Mouse (Mus musculus): ENCODE data around the gene Nim1k. TPM values are rescaled to one million over a fixed set of nuclear protein-coding genes. Genes with fewer than 3 reads are reported as not detected.

Gene Nim1k
- polyA plus RNA-seq, 1 experiment from 2014 or later: 0.76 TPM

GRCm38 (mm10) chr13:119768541-119768940 lies 12.9 kb upstream of the Nim1k start:
- Histone ChIP-seq H3K4me2 (ENCODE audit: low read length) (no peak overlapping the region), H3K9ac (ENCODE audit: low read length) (no peak overlapping the region), H3K4me1 (replicated peaks; ENCODE audit: control insufficient read depth, insufficient read depth, low read length) (no peaks in the 10 kb centered on the region), H3K36me3 (ENCODE audit: control insufficient read depth, insufficient read depth, low read length) (peaks cover 84% of the 10 kb centered on the region), H3K9me3 (ENCODE audit: control insufficient read depth, low read length) (no peaks in the 10 kb centered on the region), H3K4me3 (ENCODE audit: low read depth, low read length) (no peak overlapping the region), H3K27me3 (replicated peaks; ENCODE audit: control insufficient read depth, insufficient read depth, low read length) (no peaks in the 10 kb centered on the region), H3K27ac (ENCODE audit: low read depth) (no peak overlapping the region)
- WGBS: 87% methylated on average over 6 of the region's 6 CpGs
- ATAC-seq (replicated peaks; ENCODE audit: low FRiP score, low TSS enrichment, low read depth) (no peak), DNase-seq (ENCODE audit: low spot score) (no peak)

- no peak for DNase-seq (ENCODE audit: low spot score)
- 93% methylated on average over 7 of the region's 7 CpGs for whole genome bisulfite sequencing
- no peaks in the 10 kb centered on the region for H3K27me3 ChIP-seq (replicated peaks; ENCODE audit: control insufficient read depth, insufficient read depth, low read length)
- no peak overlapping the region for H3K27ac ChIP-seq (ENCODE audit: low read depth)
- no peak overlapping the region for H3K9ac ChIP-seq (ENCODE audit: low read length)
- H3K4me3 ChIP-seq (ENCODE audit: low read depth, low read length): no peak overlapping the region
- no peaks in the 10 kb centered on the region for H3K9me3 ChIP-seq (ENCODE audit: control insufficient read depth, low read length)
- H3K36me3 ChIP-seq (ENCODE audit: control insufficient read depth, insufficient read depth, low read length): peaks cover 65% of the 10 kb centered on the region
- ATAC-seq (replicated peaks; ENCODE audit: low FRiP score, low TSS enrichment, low read depth): no peak
- H3K4me2 ChIP-seq (ENCODE audit: low read length): no peak overlapping the region
- H3K4me1 ChIP-seq (replicated peaks; ENCODE audit: control insufficient read depth, insufficient read depth, low read length): no peaks in the 10 kb centered on the region
Measured at GRCm38 (mm10) chr13:119766480-119766879, 10.8 kb upstream of the Nim1k start.

GRCm38 (mm10) chr13:119756831-119757230 lies 1.1 kb upstream of the Nim1k start:
- H3K4me3 ChIP-seq (ENCODE audit: low read depth, low read length): 0 out of 2 replicates have a peak overlapping the region, but pooled peaks have one; percentile 52

GRCm38 (mm10) chr13:119755141-119755547 lies 538 bp downstream of the Nim1k start:
- H3K9ac ChIP-seq (ENCODE audit: low read length): peak overlapping the region; percentile 61
- H3K36me3 ChIP-seq (ENCODE audit: control insufficient read depth, insufficient read depth, low read length): no peaks in the 10 kb centered on the region
- peak overlapping the region; percentile 98 for H3K4me2 ChIP-seq (ENCODE audit: low read length)
- WGBS: under 1% methylated on average over 16 of the region's 16 CpGs
- ATAC-seq (replicated peaks; ENCODE audit: low FRiP score, low TSS enrichment, low read depth) (peak; percentile 55), DNase-seq (ENCODE audit: low spot score) (no peak)
- H3K27me3 ChIP-seq (replicated peaks; ENCODE audit: control insufficient read depth, insufficient read depth, low read length): no peaks in the 10 kb centered on the region
- H3K27ac ChIP-seq (ENCODE audit: low read depth): no peak overlapping the region
- H3K9me3 ChIP-seq (ENCODE audit: control insufficient read depth, low read length): no peaks in the 10 kb centered on the region
- peak overlapping the region; percentile 52 for H3K4me3 ChIP-seq (ENCODE audit: low read depth, low read length)
- no peaks in the 10 kb centered on the region; the same call in 1 of the 2 replicates for H3K4me1 ChIP-seq (replicated peaks; ENCODE audit: control insufficient read depth, insufficient read depth, low read length)

More at GRCm38 (mm10) chr13:119756831-119757230, 1.1 kb upstream of the Nim1k start:
- H3K36me3 ChIP-seq (ENCODE audit: control insufficient read depth, insufficient read depth, low read length): peaks cover 9% of the 10 kb centered on the region
- H3K27ac ChIP-seq (ENCODE audit: low read depth): no peak overlapping the region
- no peaks in the 10 kb centered on the region for H3K27me3 ChIP-seq (replicated peaks; ENCODE audit: control insufficient read depth, insufficient read depth, low read length)
- no peaks in the 10 kb centered on the region for H3K9me3 ChIP-seq (ENCODE audit: control insufficient read depth, low read length)
- DNase-seq (ENCODE audit: low spot score) (no peak), ATAC-seq (replicated peaks; ENCODE audit: low FRiP score, low TSS enrichment, low read depth) (no peak)
- WGBS: 34% methylated on average over 5 of the region's 5 CpGs
- H3K4me1 ChIP-seq (replicated peaks; ENCODE audit: control insufficient read depth, insufficient read depth, low read length): no peaks in the 10 kb centered on the region; the same call in 1 of the 2 replicates
- no peak overlapping the region for H3K9ac ChIP-seq (ENCODE audit: low read length)
- no peak overlapping the region for H3K4me2 ChIP-seq (ENCODE audit: low read length)

- Histone ChIP-seq H3K9me3 (ENCODE audit: control insufficient read depth, low read length) (no peaks in the 10 kb centered on the region), H3K4me2 (ENCODE audit: low read length) (peak overlapping the region; percentile 98), H3K9ac (ENCODE audit: low read length) (no peak overlapping the region), H3K27me3 (replicated peaks; ENCODE audit: control insufficient read depth, insufficient read depth, low read length) (no peaks in the 10 kb centered on the region), H3K27ac (ENCODE audit: low read depth) (no peak overlapping the region), H3K36me3 (ENCODE audit: control insufficient read depth, insufficient read depth, low read length) (no peaks in the 10 kb centered on the region), H3K4me1 (replicated peaks; ENCODE audit: control insufficient read depth, insufficient read depth, low read length) (no peaks in the 10 kb centered on the region; the same call in 1 of the 2 replicates), H3K4me3 (ENCODE audit: low read depth, low read length) (no peak overlapping the region)
- WGBS: 24% methylated on average over 3 of the region's 3 CpGs
- ATAC-seq (replicated peaks; ENCODE audit: low FRiP score, low TSS enrichment, low read depth) (no peak), DNase-seq (ENCODE audit: low spot score) (no peak)
Measured at GRCm38 (mm10) chr13:119754635-119755020, 1.1 kb downstream of the Nim1k start.

GRCm38 (mm10) chr13:119753859-119754634 lies 1.6 kb downstream of the Nim1k start:
- no peak overlapping the region for H3K9ac ChIP-seq (ENCODE audit: low read length)
- no peak overlapping the region for H3K4me3 ChIP-seq (ENCODE audit: low read depth, low read length)
- no peak overlapping the region for H3K4me2 ChIP-seq (ENCODE audit: low read length)
- no peaks in the 10 kb centered on the region for H3K36me3 ChIP-seq (ENCODE audit: control insufficient read depth, insufficient read depth, low read length)
- WGBS: 59% methylated on average over 9 of the region's 9 CpGs
- no peaks in the 10 kb centered on the region for H3K27me3 ChIP-seq (replicated peaks; ENCODE audit: control insufficient read depth, insufficient read depth, low read length)
- ATAC-seq (replicated peaks; ENCODE audit: low FRiP score, low TSS enrichment, low read depth) (no peak), DNase-seq (ENCODE audit: low spot score) (peak; percentile 46)
- no peaks in the 10 kb centered on the region for H3K9me3 ChIP-seq (ENCODE audit: control insufficient read depth, low read length)
- no peak overlapping the region for H3K27ac ChIP-seq (ENCODE audit: low read depth)
- no peaks in the 10 kb centered on the region; the same call in 1 of the 2 replicates for H3K4me1 ChIP-seq (replicated peaks; ENCODE audit: control insufficient read depth, insufficient read depth, low read length)

- 86% methylated on average over 4 of the region's 4 CpGs for WGBS
- Histone ChIP-seq H3K36me3 (ENCODE audit: control insufficient read depth, insufficient read depth, low read length) (no peaks in the 10 kb centered on the region), H3K9me3 (ENCODE audit: control insufficient read depth, low read length) (no peaks in the 10 kb centered on the region), H3K27me3 (replicated peaks; ENCODE audit: control insufficient read depth, insufficient read depth, low read length) (no peaks in the 10 kb centered on the region), H3K27ac (ENCODE audit: low read depth) (no peak overlapping the region), H3K4me2 (ENCODE audit: low read length) (no peak overlapping the region), H3K9ac (ENCODE audit: low read length) (no peak overlapping the region), H3K4me3 (ENCODE audit: low read depth, low read length) (no peak overlapping the region), H3K4me1 (replicated peaks; ENCODE audit: control insufficient read depth, insufficient read depth, low read length) (no peaks in the 10 kb centered on the region)
- ATAC-seq (replicated peaks; ENCODE audit: low FRiP score, low TSS enrichment, low read depth) (no peak), DNase-seq (ENCODE audit: low spot score) (no peak)
Measured at GRCm38 (mm10) chr13:119746930-119747329, 8.8 kb downstream of the Nim1k start.

- Histone ChIP-seq H3K4me1 (replicated peaks; ENCODE audit: control insufficient read depth, insufficient read depth, low read length) (no peaks in the 10 kb centered on the region), H3K4me3 (ENCODE audit: low read depth, low read length) (no peak overlapping the region), H3K9ac (ENCODE audit: low read length) (no peak overlapping the region), H3K27me3 (replicated peaks; ENCODE audit: control insufficient read depth, insufficient read depth, low read length) (no peaks in the 10 kb centered on the region), H3K4me2 (ENCODE audit: low read length) (no peak overlapping the region), H3K9me3 (ENCODE audit: control insufficient read depth, low read length) (no peaks in the 10 kb centered on the region), H3K36me3 (ENCODE audit: control insufficient read depth, insufficient read depth, low read length) (no peaks in the 10 kb centered on the region), H3K27ac (ENCODE audit: low read depth) (no peak overlapping the region)
- ATAC-seq (replicated peaks; ENCODE audit: low FRiP score, low TSS enrichment, low read depth) (no peak), DNase-seq (ENCODE audit: low spot score) (no peak)
- WGBS: 74% methylated on average over 3 of the region's 3 CpGs
Measured at GRCm38 (mm10) chr13:119743470-119743869, 12.2 kb downstream of the Nim1k start.

All from intestine, embryonic 14.5 days (tissue).